Mouse (Mus musculus): ENCODE measurements around the gene Pnliprp1.

The Pnliprp1 gene

GRCm38 (mm10) chr19:58728445-58729031 is at the start of gene Pnliprp1:
Gene Pnliprp1 (plus strand): TSS chr19:58728887.
- DNase-seq (ENCODE audit: low read depth), result no peak

- DNase-seq (ENCODE audit: low read depth), result no peak
These were observed 39.8 kb upstream of the Pnliprp1 start for GRCm38 (mm10) chr19:58688933-58689332.

- DNase-seq (ENCODE audit: low read depth), result no peak
These were observed 33.4 kb upstream of the Pnliprp1 start for GRCm38 (mm10) chr19:58695314-58695713.

- DNase-seq (ENCODE audit: low read depth), result no peak
These were observed 32.5 kb upstream of the Pnliprp1 start for GRCm38 (mm10) chr19:58696235-58696634.

DNA sequence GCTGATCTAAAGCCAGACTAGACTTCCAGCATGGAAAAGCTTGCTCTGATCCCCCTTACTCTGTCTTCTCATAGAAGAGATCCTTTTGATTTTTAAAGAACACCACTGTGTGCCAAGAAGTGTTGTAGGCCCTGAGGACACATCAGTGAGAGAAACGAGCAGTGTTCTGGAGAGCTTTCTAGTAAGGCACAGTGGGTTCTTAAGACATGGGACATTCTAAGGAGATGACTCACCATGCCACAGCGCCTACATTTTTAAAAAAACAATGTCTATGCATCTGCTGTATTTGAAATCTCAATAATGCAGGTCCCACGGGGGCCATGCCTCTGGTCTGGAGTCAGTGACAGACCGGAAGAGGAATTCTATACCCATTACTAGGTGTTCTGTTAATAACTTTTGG is 24.1 kb upstream of the Pnliprp1 start:
- peak; percentile 25 for DNase-seq (ENCODE audit: low read depth)

DNA sequence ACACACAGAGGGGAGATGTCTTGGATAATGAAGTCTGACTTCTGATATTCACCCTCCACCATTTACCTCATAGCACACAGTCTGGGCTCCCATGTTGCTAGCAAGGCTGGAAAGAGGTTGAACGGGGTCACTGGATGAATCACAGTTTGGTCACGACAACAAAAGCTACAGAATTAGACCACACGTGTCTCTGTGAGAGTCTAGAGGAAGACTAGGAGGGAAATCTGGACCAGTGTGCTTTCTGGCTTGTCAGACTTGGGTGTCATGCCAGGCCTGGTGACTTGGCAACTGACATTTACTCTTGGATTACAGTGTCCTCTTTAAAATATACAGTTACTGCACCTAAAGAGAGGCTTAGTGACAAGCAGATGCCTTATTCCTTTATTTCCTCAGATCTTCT is 20.1 kb upstream of the Pnliprp1 start:
- peak; percentile 44 for DNase-seq (ENCODE audit: low read depth)

- DNase-seq (ENCODE audit: low read depth), result no peak
These were observed 10.8 kb upstream of the Pnliprp1 start for GRCm38 (mm10) chr19:58717925-58718324.

GRCm38 (mm10) chr19:58720439-58720838 is 8.2 kb upstream of the Pnliprp1 start:
- no peak for DNase-seq (ENCODE audit: low read depth)

GRCm38 (mm10) chr19:58726551-58726950 is 2.1 kb upstream of the Pnliprp1 start:
- DNase-seq (ENCODE audit: low read depth), result no peak

DNA sequence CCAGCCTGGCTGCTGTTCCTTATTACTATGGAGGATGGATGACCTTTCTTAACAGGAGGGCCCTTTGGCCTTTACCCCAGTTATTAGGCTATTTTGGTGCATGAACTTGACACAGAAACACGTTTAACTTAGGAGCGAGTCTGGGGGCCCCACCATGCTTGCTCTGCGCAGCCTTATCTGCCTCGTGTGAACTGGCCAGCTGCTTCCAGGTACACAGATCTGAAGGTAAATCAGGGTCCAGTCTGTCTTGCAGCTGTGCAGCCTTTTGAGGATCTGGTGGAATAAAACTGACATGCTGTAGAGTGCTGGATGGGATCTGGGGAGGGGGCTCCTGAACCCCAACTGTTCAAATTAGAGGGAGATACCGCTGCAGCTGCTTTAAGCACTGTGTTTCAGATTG is 931 bp upstream of the Pnliprp1 start:
- no peak for DNase-seq (ENCODE audit: low read depth)

DNA sequence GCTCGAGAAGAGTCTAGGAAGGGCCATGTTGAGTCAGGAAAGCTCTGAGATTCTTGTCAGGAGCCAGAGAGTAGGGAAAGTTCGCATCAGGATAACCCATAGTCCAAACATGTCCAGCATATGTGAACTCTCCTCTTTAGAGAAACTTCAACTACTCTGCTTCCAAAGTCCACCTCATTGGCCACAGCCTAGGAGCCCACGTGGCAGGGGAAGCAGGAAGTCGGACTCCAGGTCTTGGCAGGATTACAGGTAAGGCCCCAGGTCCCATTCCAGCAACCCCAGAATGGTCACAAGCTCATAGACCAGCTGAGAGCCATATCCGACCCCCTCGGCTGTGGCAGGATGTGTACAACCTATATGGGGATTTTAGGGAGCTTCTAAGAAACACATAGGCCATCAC is 4.5 kb downstream of the Pnliprp1 start:
- no peak for DNase-seq (ENCODE audit: low read depth)

GRCm38 (mm10) chr19:58738111-58738510 is 9.4 kb downstream of the Pnliprp1 start:
- DNase-seq (ENCODE audit: low read depth), result no peak

GRCm38 (mm10) chr19:58741036-58741435 is 12.3 kb downstream of the Pnliprp1 start:
- no peak for DNase-seq (ENCODE audit: low read depth)

- no peak for DNase-seq (ENCODE audit: low read depth)
These were observed 14.0 kb downstream of the Pnliprp1 start for GRCm38 (mm10) chr19:58742711-58743110.

- no peak for DNase-seq (ENCODE audit: low read depth)
These were observed 15.0 kb downstream of the Pnliprp1 start for GRCm38 (mm10) chr19:58743736-58744135.

DNA sequence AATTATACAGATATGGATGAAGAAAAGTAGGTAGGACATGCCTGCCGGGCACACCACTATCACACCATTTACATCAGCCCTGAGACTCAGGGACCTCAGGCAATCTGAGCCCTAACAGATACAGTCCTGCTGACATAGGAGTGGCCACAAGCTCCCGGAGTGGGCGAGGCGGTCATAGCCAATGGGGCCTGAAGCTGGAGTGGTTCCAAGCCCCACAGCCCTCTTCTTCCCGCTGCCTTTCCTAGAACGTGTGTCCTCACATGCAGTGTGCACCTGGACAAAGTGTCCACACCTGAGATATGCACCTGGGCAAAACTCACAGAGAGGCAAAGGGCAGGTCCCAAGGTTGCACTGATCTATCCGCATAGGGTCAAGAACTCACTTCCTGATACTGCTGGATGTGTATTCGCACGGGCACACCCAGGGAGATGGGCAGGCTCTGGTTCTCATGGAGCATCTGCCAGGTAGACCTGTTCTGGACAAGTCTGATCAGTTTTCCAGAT is 18.9 kb downstream of the Pnliprp1 start:
- no peak for DNase-seq (ENCODE audit: low read depth)

GRCm38 (mm10) chr19:58750822-58751221 is 22.1 kb downstream of the Pnliprp1 start:
- DNase-seq (ENCODE audit: low read depth), result no peak

GRCm38 (mm10) chr19:58751504-58751903 is 22.8 kb downstream of the Pnliprp1 start:
- no peak for DNase-seq (ENCODE audit: low read depth)

- no peak for DNase-seq (ENCODE audit: low read depth)
These were observed 30.2 kb downstream of the Pnliprp1 start for GRCm38 (mm10) chr19:58758871-58759270.

GRCm38 (mm10) chr19:58759423-58759822 is 30.7 kb downstream of the Pnliprp1 start, which contains the start of gene Pnliprp2:
Gene Pnliprp2 (plus strand): TSS chr19:58759719.
- no peak for DNase-seq (ENCODE audit: low read depth)

- no peak for DNase-seq (ENCODE audit: low read depth)
These were observed 33.6 kb downstream of the Pnliprp1 start for GRCm38 (mm10) chr19:58762316-58762715.

DNA sequence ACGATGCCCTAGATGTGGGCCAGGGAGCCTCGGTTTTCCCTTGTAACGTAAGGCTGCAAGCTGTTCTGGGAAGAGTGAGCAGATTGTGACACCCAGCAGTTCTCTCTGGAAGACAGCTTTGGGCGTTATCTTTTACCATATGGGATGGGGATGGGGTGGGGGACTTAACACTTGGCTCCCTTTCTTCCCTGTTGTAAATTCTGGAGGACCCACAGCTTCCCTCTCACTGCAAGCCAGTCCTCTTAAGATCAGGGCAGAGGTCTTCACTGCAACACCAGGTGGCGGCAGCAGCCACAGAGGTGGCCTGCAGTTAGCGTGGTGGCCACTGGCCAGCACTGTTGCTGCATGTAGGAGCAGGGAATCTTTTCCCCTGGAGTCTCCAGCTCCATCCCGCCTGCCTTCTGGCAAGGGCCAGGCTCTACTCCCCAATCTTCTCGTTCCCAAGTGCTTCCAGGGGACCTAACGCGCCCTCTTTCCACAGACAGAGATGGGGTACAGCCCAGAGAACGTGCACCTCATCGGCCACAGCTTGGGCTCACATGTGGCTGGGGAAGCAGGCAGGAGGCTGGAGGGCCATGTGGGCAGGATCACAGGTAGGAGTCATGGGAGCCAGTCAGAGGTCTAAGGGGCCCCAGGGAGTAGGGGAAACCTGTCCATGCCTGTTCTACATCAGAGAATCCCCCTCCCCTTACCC is 34.3 kb downstream of the Pnliprp1 start:
- DNase-seq (ENCODE audit: low read depth), result peak; percentile 66

GRCm38 (mm10) chr19:58767329-58767728 is 38.6 kb downstream of the Pnliprp1 start:
- DNase-seq (ENCODE audit: low read depth), result no peak

GRCm38 (mm10) chr19:58776461-58776860 is 47.8 kb downstream of the Pnliprp1 start:
- DNase-seq (ENCODE audit: low read depth), result no peak

All from NIH3T3 (cell line).